Mouse (Mus musculus) CH12.LX (cell line): Measurements from ENCODE around the gene Serpine2.

Source experiments
- CTCF ChIP-seq, 2 experiments: IDR thresholded peaks in 1 of 2; conservative IDR thresholded peaks in 1 of 2; 2 replicates each; pipeline ENCODE4 v1.5.1; 2011 to 2012; ENCODE audit warnings: low read depth in 2 of 2, low read length in 2 of 2, improper control_type of control experiment in 1 of 2, inconsistent platforms in 1 of 2, mild to moderate bottlenecking in 1 of 2, moderate library complexity in 1 of 2
- MAX ChIP-seq: IDR thresholded peaks from 2 replicates; pipeline ENCODE4 v1.6.1; 2011; ENCODE audit warnings: low read length, improper control_type of control experiment

DNA sequence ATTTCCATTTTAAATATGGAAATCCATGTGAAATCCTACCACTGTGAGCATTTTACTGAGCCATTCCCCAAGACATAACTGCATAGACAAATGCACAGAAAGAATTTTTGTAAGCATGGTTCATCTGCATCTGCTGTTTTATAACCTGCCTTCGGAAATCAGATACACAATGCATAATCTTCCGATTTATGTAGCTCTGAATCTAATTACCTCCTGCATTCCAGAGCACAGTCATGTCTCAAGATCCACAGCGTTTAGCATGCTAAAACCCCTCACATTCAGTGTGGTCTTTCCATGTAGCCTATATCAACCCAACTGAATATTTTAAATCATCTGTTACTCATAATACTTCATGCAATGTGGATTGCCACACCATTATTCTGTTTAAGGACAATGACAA lies 51.5 kb downstream of the Serpine2 start:
- TF ChIP-seq CTCF (conservative IDR thresholded peaks at IDR 0.05 in 1 of 2, IDR thresholded peaks at IDR 0.05 in 1 of 2; ENCODE audit: low read depth in 2 of 2, low read length in 2 of 2) (no peak), MAX (no peak)
